Mouse (Mus musculus) testis, adult 2 months (tissue): Measurements from ENCODE around the gene Mcur1. TPM values are rescaled to one million over a fixed set of nuclear protein-coding genes. Genes with fewer than 3 reads are reported as not detected.

Source experiments
- H3K27ac ChIP-seq: fragments of 200-500 bp; 2 replicates; pipeline ENCODE4 v1.5.1; 2012; ENCODE audit warnings: low read depth, low read length; ENCODE audit not compliant: control insufficient read depth, insufficient read depth
- H3K27me3 ChIP-seq: fragments of 200-500 bp; 2 replicates; pipeline ENCODE4 v1.6.1; 2012; ENCODE audit warnings: mild to moderate bottlenecking, low read length, moderate library complexity; ENCODE audit not compliant: control insufficient read depth, insufficient read depth
- H3K36me3 ChIP-seq: fragments of 200-500 bp; 2 replicates; pipeline ENCODE4 v1.6.1; 2012; ENCODE audit warnings: mild to moderate bottlenecking, low read length; ENCODE audit not compliant: control insufficient read depth, insufficient read depth
- H3K4me1 ChIP-seq: fragments of 200-500 bp; 2 replicates; pipeline ENCODE4 v1.6.1; 2012; ENCODE audit warnings: low read length; ENCODE audit not compliant: control insufficient read depth, insufficient read depth
- H3K4me3 ChIP-seq: fragments of 200-500 bp; 2 replicates; pipeline ENCODE4 v1.5.1; 2012; ENCODE audit warnings: low read depth, mild to moderate bottlenecking, low read length, moderate library complexity, mixed read lengths; ENCODE audit not compliant: control insufficient read depth
- CTCF ChIP-seq: fragments of 200-500 bp; IDR thresholded peaks from 2 replicates; pipeline ENCODE4 v1.5.1; 2012; ENCODE audit warnings: low read depth, mild to moderate bottlenecking, inconsistent platforms, low read length, moderate library complexity; ENCODE audit not compliant: control insufficient read depth, insufficient read depth, insufficient replicate concordance
- POLR2A ChIP-seq: fragments of 200-500 bp; IDR thresholded peaks from 2 replicates; pipeline ENCODE4 v1.6.1; 2012; ENCODE audit warnings: low read depth, mild to moderate bottlenecking, inconsistent platforms, low read length, moderate library complexity; ENCODE audit not compliant: control insufficient read depth
- polyA plus RNA-seq: library from polyadenylated mRNA; depleted of rRNA; stranded (reverse); fragments of >200 nt; gene quantifications from 2 replicates; pipeline ENCODE4 v1.2.3, GENCODE M21; 2012

Mcur1 gene
- polyA plus RNA-seq, 1 experiment = 1.5 TPM

DNA sequence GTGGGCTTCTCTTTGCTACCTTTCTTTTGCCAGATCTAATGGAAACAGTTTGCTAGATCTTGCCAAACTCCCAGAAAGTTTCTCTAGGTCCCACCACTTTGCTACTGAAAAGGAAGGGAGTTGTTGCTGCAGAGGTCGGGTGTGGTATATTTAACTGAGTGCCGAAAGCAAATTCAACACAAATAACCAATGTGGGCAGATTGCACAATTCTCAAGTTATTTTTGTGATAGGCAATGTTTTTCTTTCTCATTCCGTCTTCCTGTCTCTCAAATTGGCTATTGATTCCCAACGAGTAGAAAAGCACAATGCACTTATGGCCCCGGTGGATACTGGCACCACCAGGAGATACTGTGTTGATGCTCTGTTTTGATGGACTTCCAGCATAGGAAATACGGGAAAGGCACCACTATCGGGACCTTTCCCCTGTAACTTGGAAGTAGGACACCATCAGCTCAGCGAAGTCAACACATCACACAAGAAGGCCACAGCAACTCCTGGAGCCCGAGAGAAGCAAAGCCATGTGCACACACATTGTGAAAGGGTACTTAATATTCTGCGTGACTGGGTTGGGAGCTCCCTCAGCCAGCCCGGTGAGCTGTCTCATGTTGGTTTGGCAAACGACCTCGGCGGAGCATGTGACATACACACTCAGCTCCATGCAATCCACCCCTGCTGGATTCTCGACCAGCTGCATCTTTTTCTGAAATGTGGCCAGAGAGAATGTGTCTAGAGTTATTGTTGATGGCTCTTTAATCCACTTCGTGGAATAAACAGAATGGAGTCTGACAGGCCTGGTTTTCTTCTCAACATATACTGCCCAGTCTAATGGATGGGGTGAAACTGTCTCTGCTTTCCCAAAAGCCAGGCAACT, 35.3 kb downstream of the Mcur1 start:
- H3K27me3 ChIP-seq = no peaks in the 10 kb centered on the region
- TF ChIP-seq POLR2A = no peak
- H3K4me1 ChIP-seq = no peaks in the 10 kb centered on the region
- no peak overlapping the region for H3K27ac ChIP-seq
- no peaks in the 10 kb centered on the region for H3K36me3 ChIP-seq
- no peak overlapping the region for H3K4me3 ChIP-seq

DNA sequence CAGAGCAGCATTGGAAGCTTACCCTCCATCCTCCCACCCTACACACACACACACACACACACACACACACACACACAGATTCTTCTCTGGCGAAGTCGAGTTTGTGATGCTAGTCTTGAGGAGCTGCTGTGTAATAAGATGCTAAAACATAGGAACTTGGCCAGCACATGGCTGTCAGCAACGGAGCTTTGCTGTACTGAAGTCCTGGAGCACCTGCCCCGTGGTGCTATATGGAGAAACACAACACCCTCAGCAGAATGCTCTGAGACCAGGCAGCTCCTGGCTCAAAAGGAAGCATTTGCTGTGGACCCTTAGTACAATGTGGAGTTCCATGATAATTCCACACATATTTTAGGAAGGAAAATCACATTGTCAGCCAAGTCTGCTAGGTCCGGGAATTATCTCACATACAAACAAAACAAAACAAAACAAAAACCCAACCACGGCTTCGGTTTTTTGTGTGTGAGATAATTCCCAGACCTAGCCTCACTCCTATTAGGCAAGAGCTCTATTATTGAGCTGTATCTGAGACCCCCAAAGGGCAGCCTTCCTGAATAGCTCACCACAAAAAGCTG, 36.0 kb downstream of the Mcur1 start:
- Histone ChIP-seq H3K36me3 (no peaks in the 10 kb centered on the region), H3K27me3 (no peaks in the 10 kb centered on the region), H3K4me1 (no peaks in the 10 kb centered on the region), H3K27ac (no peak overlapping the region), H3K4me3 (no peak overlapping the region)
- TF ChIP-seq CTCF (no peak), POLR2A (no peak)

DNA sequence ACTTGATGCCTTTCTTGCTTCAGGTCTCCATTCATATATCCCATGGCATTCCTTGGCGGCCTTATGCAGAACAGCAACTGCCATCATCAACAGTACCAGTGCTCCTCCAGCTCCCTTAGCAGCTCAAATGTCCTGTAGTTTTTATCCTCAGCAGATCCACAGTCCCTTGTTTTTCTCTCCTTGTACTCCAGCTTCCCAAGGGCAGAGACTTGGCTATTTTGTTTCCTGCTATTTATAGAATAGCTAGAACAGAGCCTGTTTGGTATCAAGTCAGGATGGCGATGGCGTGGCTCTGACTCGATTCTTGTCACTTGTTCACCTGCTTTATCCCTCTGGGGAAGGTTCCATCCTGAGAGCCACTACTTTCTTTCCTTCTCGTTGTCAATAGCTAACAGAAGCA, 38.1 kb downstream of the Mcur1 start:
- Histone ChIP-seq H3K27me3 (no peaks in the 10 kb centered on the region), H3K27ac (no peak overlapping the region), H3K4me3 (no peak overlapping the region), H3K36me3 (no peaks in the 10 kb centered on the region), H3K4me1 (no peaks in the 10 kb centered on the region)
- no peak for TF ChIP-seq CTCF
- TF ChIP-seq POLR2A = no peak

DNA sequence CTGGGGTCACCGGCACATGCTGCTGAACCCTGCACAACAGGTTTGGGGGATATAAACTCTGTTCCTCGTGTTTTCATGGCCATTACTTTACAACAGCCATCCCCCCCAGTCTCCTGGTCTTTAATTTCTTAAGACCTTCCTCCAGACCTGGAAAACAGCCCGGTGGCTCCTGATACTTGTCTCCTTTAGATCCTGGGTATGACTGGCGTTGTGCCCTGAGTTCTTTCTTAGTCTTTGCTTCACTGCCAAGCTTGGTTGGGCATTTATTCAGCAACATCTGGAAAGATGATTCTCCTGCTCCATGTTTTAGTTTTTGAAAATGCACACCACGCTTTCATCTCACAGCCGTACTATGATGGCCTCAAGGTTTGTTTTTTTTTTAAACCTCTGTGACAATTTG, 40.7 kb downstream of the Mcur1 start:
- H3K27ac ChIP-seq = no peak overlapping the region
- no peaks in the 10 kb centered on the region for H3K27me3 ChIP-seq
- H3K4me1 ChIP-seq = no peaks in the 10 kb centered on the region
- TF ChIP-seq CTCF = no peak
- TF ChIP-seq POLR2A = no peak
- no peak overlapping the region for H3K4me3 ChIP-seq
- no peaks in the 10 kb centered on the region for H3K36me3 ChIP-seq

DNA sequence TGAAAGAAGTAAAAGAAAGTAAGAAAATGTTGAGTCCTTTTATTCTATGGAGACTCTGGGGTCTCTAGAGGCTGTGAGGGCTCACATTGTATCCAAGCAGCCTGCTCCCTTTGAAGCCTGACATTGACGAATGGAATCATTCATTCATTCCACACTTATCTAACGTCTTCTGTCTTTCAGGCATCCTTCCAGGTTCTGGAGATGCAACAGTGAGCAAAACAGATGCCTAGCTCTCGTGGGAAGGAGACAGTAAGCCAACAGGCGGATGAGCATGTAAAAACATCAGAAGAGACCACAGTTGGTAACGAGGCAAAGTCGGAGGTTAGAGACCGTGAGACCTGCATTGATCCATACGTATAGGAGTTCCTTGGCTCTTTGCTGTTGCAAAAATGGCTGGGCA, 42.6 kb downstream of the Mcur1 start:
- Histone ChIP-seq H3K36me3 (no peaks in the 10 kb centered on the region), H3K4me3 (no peak overlapping the region), H3K27ac (no peak overlapping the region), H3K27me3 (no peaks in the 10 kb centered on the region), H3K4me1 (no peaks in the 10 kb centered on the region)
- TF ChIP-seq POLR2A (no peak), CTCF (no peak)

DNA sequence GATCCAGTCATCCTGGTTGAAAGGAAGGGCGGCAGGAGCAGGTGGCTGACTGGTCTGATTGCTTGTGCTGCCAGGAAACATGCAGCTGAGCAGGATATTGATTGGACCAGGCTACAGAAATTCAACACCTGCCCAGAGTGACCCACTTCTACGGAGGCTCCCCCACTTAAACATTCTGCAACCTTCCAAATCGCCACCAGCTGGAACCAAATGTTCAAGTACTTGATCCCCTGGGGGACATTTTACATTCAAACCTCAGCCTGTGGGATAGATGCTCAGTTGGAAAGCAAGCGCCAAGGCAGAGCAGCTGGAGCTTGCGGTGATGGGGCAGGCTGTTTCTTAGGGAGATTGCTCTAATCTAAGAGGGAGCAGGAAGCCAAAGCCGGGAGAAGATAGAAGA, 43.1 kb downstream of the Mcur1 start:
- Histone ChIP-seq H3K4me3 (no peak overlapping the region), H3K27me3 (no peaks in the 10 kb centered on the region), H3K36me3 (no peaks in the 10 kb centered on the region), H3K27ac (no peak overlapping the region), H3K4me1 (no peaks in the 10 kb centered on the region)
- TF ChIP-seq POLR2A (no peak), CTCF (no peak)

DNA sequence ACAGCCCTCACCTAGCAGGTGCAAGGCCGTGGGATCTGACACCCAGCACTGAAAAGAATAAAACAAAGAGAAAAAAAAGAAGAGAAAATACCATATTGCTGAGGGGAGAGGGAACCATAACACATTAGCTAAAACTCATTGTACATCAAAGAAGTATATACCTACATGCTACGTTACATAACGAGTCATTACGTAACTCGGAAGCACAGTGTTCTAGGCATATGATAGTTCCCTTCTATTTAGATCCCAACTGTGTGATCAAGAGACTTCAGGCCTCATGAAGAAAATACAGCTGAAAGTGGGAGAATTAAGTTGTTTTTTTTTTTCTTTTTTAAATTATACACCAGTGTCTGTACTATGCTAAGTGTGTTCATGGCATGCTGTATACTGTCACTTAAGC, 43.9 kb downstream of the Mcur1 start:
- no peaks in the 10 kb centered on the region for H3K4me1 ChIP-seq
- no peak overlapping the region for H3K4me3 ChIP-seq
- no peak overlapping the region for H3K27ac ChIP-seq
- H3K27me3 ChIP-seq = no peaks in the 10 kb centered on the region
- TF ChIP-seq POLR2A (no peak), CTCF (no peak)
- H3K36me3 ChIP-seq = no peaks in the 10 kb centered on the region
